In the genomic region with DNA sequence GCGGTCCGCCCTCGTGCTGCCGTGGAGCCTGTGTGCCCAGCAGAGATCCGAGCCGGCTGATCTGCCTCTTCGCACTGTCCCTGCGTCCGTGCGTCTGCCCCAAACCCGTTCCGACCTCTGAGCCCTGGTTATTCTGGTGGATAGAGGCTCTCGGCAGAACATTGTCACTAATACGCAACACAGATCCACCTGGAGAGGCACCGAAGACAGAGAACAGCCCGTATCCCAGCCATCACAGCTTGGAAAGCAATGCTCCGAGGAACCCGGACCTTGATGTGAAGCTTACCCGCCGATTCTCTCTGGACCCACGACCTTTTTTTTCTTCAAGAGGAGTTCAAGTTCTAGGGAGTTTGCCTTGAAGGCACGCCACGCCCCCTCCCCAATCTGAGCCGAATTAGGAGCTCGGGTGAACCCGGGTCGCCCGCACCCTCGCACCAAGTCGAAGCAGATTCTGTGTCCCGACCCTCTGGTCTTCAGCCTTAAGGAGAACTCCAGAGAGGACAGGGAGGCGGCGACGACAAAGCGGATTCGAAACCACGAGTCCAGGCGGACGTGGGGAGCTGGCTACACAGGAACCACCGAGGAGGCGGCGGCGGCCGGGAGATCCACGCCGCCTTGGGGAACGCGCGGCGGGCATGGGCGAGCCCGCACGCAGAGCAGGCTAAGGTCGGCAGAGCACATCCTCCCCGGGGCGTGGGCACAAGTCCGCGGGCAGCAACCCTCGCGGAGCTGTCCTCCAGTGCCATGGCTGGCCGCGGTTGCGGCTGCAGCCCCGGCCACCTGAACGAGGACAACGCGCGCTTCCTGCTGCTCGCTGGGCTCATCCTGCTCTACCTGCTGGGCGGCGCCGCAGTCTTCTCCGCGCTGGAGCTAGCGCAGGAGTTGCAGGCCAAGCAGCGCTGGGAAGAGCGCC, we compare ENCODE assay signal across 7 mouse cellular contexts. TPM values are rescaled to one million over a fixed set of nuclear protein-coding genes. Genes with fewer than 3 reads are reported as not detected.
A peak's percentile ranks its signal among the peaks of the same experiment; 100 is the strongest.
DNase-seq lines count a peak whose midpoint lies in the region; ATAC-seq lines count a peak whose summit lies in the region.

No protein-coding gene starts in this region.

- H3K27me3 ChIP-seq in intestine, embryonic 16.5 days (replicated peaks; ENCODE audit: control insufficient read depth, insufficient read depth, low read length), result peaks cover 55% of the 10 kb centered on the region
- H3K27me3 ChIP-seq in lung, embryonic 15.5 days, result peaks cover 75% of the 10 kb centered on the region
- H3K27me3 ChIP-seq in neural tube, embryonic 15.5 days (replicated peaks), result peaks cover 74% of the 10 kb centered on the region

- peak overlapping the region; percentile 58 for H3K4me3 ChIP-seq in intestine, embryonic 16.5 days (ENCODE audit: low read length)
- H3K4me3 ChIP-seq in lung, embryonic 15.5 days, result peak overlapping the region; percentile 57
- H3K4me3 ChIP-seq in neural tube, embryonic 15.5 days (replicated peaks), result peak overlapping the region; percentile 56

- H3K9ac ChIP-seq in intestine, embryonic 16.5 days (ENCODE audit: low read depth, low read length), result peak overlapping the region; percentile 56
- peak overlapping the region; percentile 48 for H3K9ac ChIP-seq in lung, embryonic 15.5 days
- peak overlapping the region; percentile 53 for H3K9ac ChIP-seq in neural tube, embryonic 15.5 days (replicated peaks)

- H3K27ac ChIP-seq in intestine, embryonic 16.5 days (ENCODE audit: low read length), result no peak overlapping the region
- H3K27ac ChIP-seq in lung, embryonic 15.5 days, result no peak overlapping the region
- H3K27ac ChIP-seq in neural tube, embryonic 15.5 days (replicated peaks), result no peak overlapping the region

- H3K4me2 ChIP-seq in intestine, embryonic 16.5 days (ENCODE audit: low read depth, low read length), result peak overlapping the region; percentile 91
- H3K4me2 ChIP-seq in lung, embryonic 15.5 days, result peak overlapping the region; percentile 95
- peak overlapping the region; percentile 98 for H3K4me2 ChIP-seq in neural tube, embryonic 15.5 days

- no peaks in the 10 kb centered on the region for H3K9me3 ChIP-seq in intestine, embryonic 16.5 days (ENCODE audit: control insufficient read depth, low read length)
- no peaks in the 10 kb centered on the region for H3K9me3 ChIP-seq in lung, embryonic 15.5 days
- no peaks in the 10 kb centered on the region for H3K9me3 ChIP-seq in neural tube, embryonic 15.5 days (replicated peaks)

- peak; percentile 59 for ATAC-seq in granulocyte monocyte progenitor cell, adult 5-6 weeks (replicated peaks; ENCODE audit: poor library complexity, severe bottlenecking)
- ATAC-seq in intestine, embryonic 16.5 days, result peak; percentile 46
- peak; percentile 32; the same call in 1 of the 2 replicates for ATAC-seq in lung, embryonic 15.5 days (ENCODE audit: borderline replicate concordance, extremely low read depth, low FRiP score, low TSS enrichment)
- peak; percentile 65 for ATAC-seq in neural tube, embryonic 15.5 days (ENCODE audit: low FRiP score)

- H3K4me1 ChIP-seq in intestine, embryonic 16.5 days (ENCODE audit: control insufficient read depth, insufficient read depth, low read length), result peaks cover 23% of the 10 kb centered on the region
- peaks cover 27% of the 10 kb centered on the region for H3K4me1 ChIP-seq in lung, embryonic 15.5 days
- H3K4me1 ChIP-seq in neural tube, embryonic 15.5 days, result peaks cover 28% of the 10 kb centered on the region

- peak; percentile 32 for DNase-seq in urinary bladder, postnatal 14 days (ENCODE audit: low spot score)
- DNase-seq in urinary bladder, postnatal 4 days (ENCODE audit: low spot score in 2 of 2), result no peak
- DNase-seq in cerebellum, postnatal 25 days, result peak; percentile 46 to 49

- WGBS in intestine, embryonic 16.5 days, result under 1% methylated on average over 76 of the region's 77 CpGs
- WGBS in lung, embryonic 15.5 days, result 1% methylated on average over 77 of the region's 77 CpGs
- under 1% methylated on average over 77 of the region's 77 CpGs for WGBS in neural tube, embryonic 15.5 days

- no peaks in the 10 kb centered on the region for H3K36me3 ChIP-seq in intestine, embryonic 16.5 days (ENCODE audit: control insufficient read depth, insufficient read depth, low read length)
- no peaks in the 10 kb centered on the region for H3K36me3 ChIP-seq in lung, embryonic 15.5 days
- H3K36me3 ChIP-seq in neural tube, embryonic 15.5 days, result no peaks in the 10 kb centered on the region

RNA-seq across cellular contexts. Expression of a gene that starts 1.2 kb away (rescaled TPM):
- total RNA-seq in granulocyte monocyte progenitor cell, adult 5-6 weeks (2014; fragmentation: Nextera tagmentation), result 1.2 TPM in 2 replicates
- 0.15 and 0.65 TPM in 2 replicates for total RNA-seq in granulocyte monocyte progenitor cell, adult 5-6 weeks (2017)
- 0.64 TPM in 2 replicates for polyA plus RNA-seq in intestine, embryonic 16.5 days (2015; fragmentation: Nextera tagmentation; extraction: Ambion mirVana)
- 3.9 and 4.1 TPM in 2 replicates for polyA plus RNA-seq in lung, embryonic 15.5 days (2015; fragmentation: Nextera tagmentation; extraction: Ambion mirVana)
- polyA plus RNA-seq in neural tube, embryonic 15.5 days (2015; fragmentation: Nextera tagmentation; extraction: Ambion mirVana), result 0.83 and 1.1 TPM in 2 replicates

Comparison
In these comparisons a context has a peak if more than half of its experiments do, and no peak if none do; other contexts are left out.
1. DNase-seq: peak in urinary bladder, postnatal 14 days (single experiment) and cerebellum, postnatal 25 days (2 of 2); none in urinary bladder, postnatal 4 days (0 of 2).
2. Peak in every context shown above with its lines, with median percentiles within 50 percentile points of each other: ATAC-seq, H3K4me2 ChIP-seq, H3K4me3 ChIP-seq and H3K9ac ChIP-seq.